Mouse (Mus musculus) ES-E14 (cell line): ENCODE measurements at regions not wholly inside any gene's neighbourhood (a gene's known extent, or its start where the extent isn't known, plus 50 kb on each side); places are given as distances from the start of the nearest gene placed in this dataset.

Experiments
- DNase-seq: peaks from one replicate; pipeline ENCODE4 v3.0.0-alpha.2; 2013; ENCODE audit warnings: low read depth, low spot score
- H3K27ac ChIP-seq: 2 replicates; pipeline ENCODE4 v1.5.1; 2012; ENCODE audit warnings: low read depth, mild to moderate bottlenecking, low read length, moderate library complexity, mixed read lengths; ENCODE audit not compliant: poor library complexity, insufficient read depth, severe bottlenecking
- H3K36me3 ChIP-seq: 2 replicates; pipeline ENCODE4 v1.6.1; 2012; ENCODE audit warnings: mild to moderate bottlenecking, low read length, moderate library complexity, mixed read lengths; ENCODE audit not compliant: control insufficient read depth, poor library complexity, insufficient read depth, severe bottlenecking
- H3K4me1 ChIP-seq, 2 experiments: fragments of 150-350 bp in 1 of 2; sonication (generic) in 1 of 2; 2 replicates each; pipeline ENCODE4 v1.6.1; 2012; ENCODE audit warnings: low read length in 2 of 2, mild to moderate bottlenecking in 1 of 2, mixed read lengths in 1 of 2; ENCODE audit not compliant: control insufficient read depth in 2 of 2, insufficient read depth in 2 of 2, poor library complexity in 1 of 2
- H3K4me3 ChIP-seq, 2 experiments: fragments of 150-350 bp in 1 of 2; sonication (generic) in 1 of 2; 2 replicates each; pipeline ENCODE4 v1.5.1; 2012; ENCODE audit warnings: low read length in 2 of 2, low read depth in 1 of 2, mild to moderate bottlenecking in 1 of 2, mixed read lengths in 1 of 2; ENCODE audit not compliant: insufficient read depth in 1 of 2, poor library complexity in 1 of 2, severe bottlenecking in 1 of 2
- H3K9ac ChIP-seq: 2 replicates; pipeline ENCODE4 v1.6.1; 2012; ENCODE audit warnings: low read depth, mild to moderate bottlenecking, low read length, mixed read lengths; ENCODE audit not compliant: poor library complexity, insufficient read depth, severe bottlenecking
- H3K9me3 ChIP-seq: fragments of 150-350 bp; sonication (generic); 2 replicates; pipeline ENCODE4 v1.6.1; 2012; ENCODE audit warnings: low read depth, mild to moderate bottlenecking, low read length; ENCODE audit not compliant: control insufficient read depth, insufficient read depth
- CHD2 ChIP-seq: IDR thresholded peaks from 2 replicates; pipeline ENCODE4 v1.6.1; 2014; ENCODE audit warnings: mild to moderate bottlenecking, low read depth, low read length, inconsistent platforms
- HCFC1 ChIP-seq: IDR thresholded peaks from 2 replicates; pipeline ENCODE4 v1.6.1; 2012; ENCODE audit warnings: low read length, inconsistent platforms, borderline replicate concordance; ENCODE audit not compliant: insufficient read depth
- MAFK ChIP-seq: IDR thresholded peaks from 2 replicates; pipeline ENCODE4 v1.6.1; 2014; ENCODE audit warnings: mild to moderate bottlenecking, low read depth, low read length, inconsistent platforms; ENCODE audit not compliant: insufficient read depth
- ZC3H11A ChIP-seq: IDR thresholded peaks from 2 replicates; pipeline ENCODE4 v1.6.1; 2012; ENCODE audit warnings: low read depth, mild to moderate bottlenecking, inconsistent platforms, low read length, borderline replicate concordance
- ZNF384 ChIP-seq: IDR thresholded peaks from 2 replicates; pipeline ENCODE4 v1.6.1; 2012; ENCODE audit warnings: low read depth, low read length, inconsistent platforms
- in situ Hi-C, 2 experiments: fragments of 600-800 bp; cut with MboI; formaldehyde crosslinking; loops; one replicate each; pipeline ENCODE4 v1.15.1; 2025; ENCODE audit warnings: low sequenced_read_pairs in 2 of 2, inconsistent platforms in 1 of 2; ENCODE audit not compliant: unreplicated experiment in 2 of 2

DNA sequence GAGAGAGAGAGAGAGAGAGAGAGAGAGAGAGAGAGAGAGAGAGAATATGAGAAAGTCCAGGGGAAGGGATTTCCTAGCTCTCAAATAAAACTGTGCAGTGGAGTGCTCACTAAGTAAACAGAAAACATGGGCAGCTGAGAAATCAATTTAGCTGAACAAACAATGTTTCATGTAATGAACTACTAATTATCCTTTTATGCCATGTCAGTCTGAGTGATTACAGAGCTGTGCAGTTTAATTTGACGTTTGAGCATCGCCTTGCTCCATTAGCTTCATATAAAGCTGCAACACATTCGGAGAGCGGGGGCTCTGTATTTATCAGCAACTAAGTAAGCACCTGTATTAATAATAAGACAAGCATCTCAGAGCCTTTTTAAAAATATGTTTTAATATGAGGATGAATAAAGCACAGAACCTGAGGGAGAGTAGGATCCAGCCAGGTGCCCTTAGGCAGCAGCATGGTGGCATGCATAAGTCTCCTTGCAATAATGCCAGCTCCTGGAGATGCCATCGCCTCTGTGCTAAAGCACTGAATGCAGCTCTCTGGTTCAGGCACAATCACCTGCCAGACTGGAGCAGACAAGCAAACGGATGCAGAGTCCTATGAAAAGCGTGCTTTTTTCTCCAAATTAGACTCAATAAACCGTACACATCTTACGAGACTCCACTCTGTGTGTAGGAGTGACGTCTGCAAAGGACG, 289.5 kb upstream of the Atp11b start:
- H3K4me1 ChIP-seq = no peaks in the 10 kb centered on the region
- no peaks in the 10 kb centered on the region for H3K36me3 ChIP-seq
- no peak overlapping the region for H3K27ac ChIP-seq
- TF ChIP-seq MAFK (no peak), ZC3H11A (no peak), ZNF384 (no peak), CHD2 (no peak), HCFC1 (no peak)
- no peak overlapping the region for H3K4me3 ChIP-seq
- DNase-seq = no peak
- H3K9ac ChIP-seq = no peak overlapping the region
- no peaks in the 10 kb centered on the region for H3K9me3 ChIP-seq
- in situ Hi-C loops = no loop called here

DNA sequence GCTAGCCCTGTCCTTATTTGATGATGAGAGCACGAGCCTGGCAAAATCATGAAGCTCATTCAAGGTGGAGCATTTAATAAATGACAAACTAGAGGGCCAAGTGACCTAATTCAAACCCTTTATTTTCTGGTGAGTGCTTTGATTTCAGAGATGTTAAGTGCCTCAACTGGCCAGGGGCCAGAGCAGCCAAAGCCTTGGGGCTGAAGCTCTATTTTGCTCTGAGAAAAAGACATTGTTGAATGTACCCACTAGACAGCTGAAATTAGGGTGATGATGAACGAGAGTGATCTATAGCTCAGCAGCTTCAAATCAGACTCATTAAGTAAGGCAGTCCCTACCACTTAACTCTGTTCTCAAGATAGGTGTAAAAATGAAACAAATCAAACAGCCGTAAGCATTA, 287.9 kb upstream of the Atp11b start:
- in situ Hi-C loops = no loop called here
- no peaks in the 10 kb centered on the region for H3K4me1 ChIP-seq
- no peaks in the 10 kb centered on the region for H3K9me3 ChIP-seq
- TF ChIP-seq MAFK (no peak), ZNF384 (no peak)
- no peak overlapping the region for H3K27ac ChIP-seq
- no peak overlapping the region for H3K9ac ChIP-seq
- H3K4me3 ChIP-seq = no peak overlapping the region
- no peak for DNase-seq
- no peaks in the 10 kb centered on the region for H3K36me3 ChIP-seq

DNA sequence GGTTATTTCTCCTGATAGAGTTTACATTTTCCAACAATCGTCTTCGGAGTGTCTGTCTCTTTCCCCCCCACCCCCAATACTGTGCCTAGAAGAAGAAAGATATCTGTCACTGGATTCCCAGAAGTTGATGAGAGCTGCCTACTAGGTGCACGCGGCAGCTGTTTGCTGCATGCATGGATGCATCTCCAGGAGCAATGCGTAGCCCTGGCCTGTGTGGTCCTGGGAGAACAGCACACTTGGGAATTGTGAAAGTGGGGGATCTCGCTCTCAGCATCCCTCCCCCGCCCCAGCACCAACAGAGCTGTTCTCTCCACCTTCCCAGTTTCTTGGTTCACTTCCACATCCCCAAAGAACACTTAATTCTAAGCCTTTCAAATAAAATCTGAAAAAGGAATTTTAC, 280.6 kb upstream of the Atp11b start:
- Histone ChIP-seq H3K9me3 (no peaks in the 10 kb centered on the region), H3K36me3 (no peaks in the 10 kb centered on the region), H3K9ac (no peak overlapping the region), H3K4me3 (no peak overlapping the region), H3K27ac (no peak overlapping the region), H3K4me1 (peaks cover 9 to 13% of the 10 kb centered on the region in 2 experiments; a peak in 3 of 4 replicates)
- no peak for DNase-seq
- TF ChIP-seq ZNF384 = no peak
- TF ChIP-seq HCFC1 = no peak
- TF ChIP-seq MAFK = no peak
- no peak for TF ChIP-seq ZC3H11A
- TF ChIP-seq CHD2 = no peak
- in situ Hi-C loops = no loop called here

DNA sequence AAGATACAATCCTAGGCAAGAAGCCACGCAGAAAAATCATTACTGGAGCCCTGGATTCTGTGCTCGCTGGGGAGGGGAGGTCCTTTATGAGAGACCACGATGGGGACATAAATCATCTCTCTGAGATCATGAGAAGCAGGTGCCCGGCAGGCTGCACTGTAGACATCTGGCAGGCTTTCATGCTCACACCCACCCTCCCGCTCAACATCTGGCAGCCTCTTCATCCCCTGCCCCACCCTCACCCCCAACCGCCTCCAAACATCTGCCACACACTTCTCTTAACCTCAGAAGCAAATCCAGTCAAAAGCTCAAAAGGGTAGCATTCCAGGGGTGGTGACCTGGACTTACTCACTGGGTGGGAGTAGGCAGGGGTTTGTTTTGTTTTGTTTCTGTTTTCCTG, 279.5 kb upstream of the Atp11b start:
- Histone ChIP-seq H3K4me3 (0 out of 4 replicates have a peak overlapping the region, but pooled peaks of 1 of the 2 experiments have one; percentile 5), H3K9me3 (no peaks in the 10 kb centered on the region), H3K9ac (no peak overlapping the region), H3K27ac (no peak overlapping the region), H3K36me3 (no peaks in the 10 kb centered on the region), H3K4me1 (peaks cover 9 to 13% of the 10 kb centered on the region in 2 experiments; a peak in 3 of 4 replicates)
- TF ChIP-seq MAFK = no peak
- no peak for TF ChIP-seq ZNF384
- TF ChIP-seq CHD2 = no peak
- no peak for TF ChIP-seq HCFC1
- DNase-seq = no peak
- in situ Hi-C loops = no loop called here

DNA sequence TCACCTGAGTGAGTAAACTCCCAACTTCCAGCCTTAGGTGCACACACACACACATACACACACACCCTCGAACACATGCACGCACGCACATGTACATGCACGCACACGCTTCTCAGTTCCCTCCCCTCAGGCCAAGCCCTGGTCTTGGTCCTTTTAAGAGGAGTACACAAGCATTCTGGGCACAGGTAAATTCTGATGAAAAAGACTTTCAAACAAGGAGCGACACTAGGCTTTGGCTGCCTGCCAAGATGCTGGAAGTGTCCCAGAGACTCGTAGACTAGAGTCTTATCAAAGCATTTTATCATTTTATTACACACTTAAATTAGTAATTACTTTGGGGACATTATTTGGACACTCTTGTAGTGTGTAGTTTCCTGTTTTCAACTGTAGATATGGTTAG, 278.6 kb upstream of the Atp11b start:
- Histone ChIP-seq H3K4me3 (no peak overlapping the region), H3K9me3 (no peaks in the 10 kb centered on the region), H3K36me3 (no peaks in the 10 kb centered on the region), H3K9ac (no peak overlapping the region), H3K4me1 (peaks cover 9 to 13% of the 10 kb centered on the region in 2 experiments; a peak in 3 of 4 replicates), H3K27ac (no peak overlapping the region)
- TF ChIP-seq CHD2 (no peak), MAFK (no peak), ZNF384 (no peak), ZC3H11A (no peak), HCFC1 (no peak)
- no peak for DNase-seq
- in situ Hi-C loops = loop anchor here in 1 of 2 experiments (25.0 kb wide), 1 partner anchor 1263 kb away; no protein-coding TSS in a partner anchor
